Mouse (Mus musculus) ovary, adult 18-20 months (tissue): ENCODE measurements around the gene Tfap4.
"Not testable (repeated sequence)": the region's sequence is repeated elsewhere in the genome, so short reads cannot be mapped to it uniquely, and the experiment has no call there.

Source experiments
- DNase-seq: peaks from one replicate; pipeline ENCODE4 v3.0.0; 2022; ENCODE audit warnings: low spot score, mixed read lengths

Gene Tfap4

DNA sequence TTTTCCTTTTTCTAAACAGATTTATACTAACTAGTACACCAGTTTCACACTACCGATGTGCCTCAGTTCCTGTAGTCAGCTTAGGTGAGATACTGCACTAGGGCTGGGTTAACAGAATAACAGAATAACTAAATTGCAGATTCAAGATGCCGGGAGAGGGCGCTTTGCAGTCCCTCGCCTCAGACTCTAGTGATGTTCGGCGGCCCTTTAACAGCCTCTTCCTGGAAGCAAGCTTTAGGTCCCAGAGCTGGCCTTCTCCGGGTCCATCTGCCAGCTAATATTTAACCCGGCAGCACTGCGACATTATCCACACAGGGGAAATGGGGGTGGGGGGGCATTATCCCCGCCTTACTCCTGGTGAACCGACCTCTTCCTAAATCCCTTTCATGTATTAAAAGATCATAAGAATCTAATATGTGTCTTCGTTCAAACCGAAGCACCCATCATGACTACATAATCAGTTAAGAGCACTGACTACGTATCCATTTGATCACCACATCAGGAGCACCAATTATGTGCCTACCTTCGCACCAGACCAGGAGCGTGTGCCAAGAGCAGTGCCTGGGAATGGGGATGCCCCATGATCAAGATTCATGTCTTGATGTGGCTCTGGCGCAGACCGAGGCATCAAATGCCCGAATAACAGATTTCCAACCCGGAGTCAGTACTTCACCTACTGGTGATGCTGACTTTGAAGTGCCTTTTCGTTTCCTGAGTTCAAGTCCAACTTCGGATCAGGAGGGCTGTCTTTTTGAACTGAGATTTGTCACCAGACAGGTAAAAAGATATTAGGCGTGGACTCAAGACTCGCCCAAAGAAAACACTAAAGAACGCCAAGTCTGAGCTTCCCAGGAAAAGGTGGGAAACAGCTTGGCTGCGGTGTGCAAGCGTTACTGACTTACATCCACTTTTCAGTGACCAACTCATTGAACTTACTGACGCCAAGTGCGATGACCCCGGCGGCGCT lies 33.5 kb upstream of the Tfap4 start:
- DNase-seq: no peak

GRCm38 (mm10) chr16:4590236-4590635 lies 30.6 kb upstream of the Tfap4 start:
- DNase-seq: no peak

- DNase-seq: no peak
Measured at GRCm38 (mm10) chr16:4587516-4588210, 28.0 kb upstream of the Tfap4 start.

GRCm38 (mm10) chr16:4586531-4587123 lies 27.0 kb upstream of the Tfap4 start:
- DNase-seq: peak; percentile 99

GRCm38 (mm10) chr16:4585642-4586530 lies 26.2 kb upstream of the Tfap4 start:
- DNase-seq: no peak

- no peak for DNase-seq
Measured at GRCm38 (mm10) chr16:4584438-4584837, 24.8 kb upstream of the Tfap4 start.

- DNase-seq: no peak
Measured at GRCm38 (mm10) chr16:4583807-4584206, 24.2 kb upstream of the Tfap4 start.

DNA sequence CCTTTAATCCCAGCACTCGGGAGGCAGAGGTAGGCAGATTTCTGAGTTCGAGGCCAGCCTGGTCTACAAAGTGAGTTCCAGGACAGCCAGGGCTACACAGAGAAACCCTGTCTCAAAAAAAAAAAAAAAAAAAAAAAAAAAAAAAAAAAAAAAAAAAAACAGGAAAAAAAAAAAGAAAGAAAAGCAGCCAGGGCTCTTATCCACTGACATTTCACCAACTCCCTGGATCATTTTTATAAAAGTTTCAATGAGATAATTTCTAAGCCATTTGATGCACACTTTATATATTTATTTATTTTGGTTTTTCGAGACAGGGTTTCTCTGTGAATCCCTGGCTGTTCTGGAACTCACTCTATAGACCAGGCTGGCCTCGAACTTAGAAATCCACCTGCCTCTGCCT lies 21.5 kb upstream of the Tfap4 start:
- not testable (repeated sequence) for DNase-seq

DNA sequence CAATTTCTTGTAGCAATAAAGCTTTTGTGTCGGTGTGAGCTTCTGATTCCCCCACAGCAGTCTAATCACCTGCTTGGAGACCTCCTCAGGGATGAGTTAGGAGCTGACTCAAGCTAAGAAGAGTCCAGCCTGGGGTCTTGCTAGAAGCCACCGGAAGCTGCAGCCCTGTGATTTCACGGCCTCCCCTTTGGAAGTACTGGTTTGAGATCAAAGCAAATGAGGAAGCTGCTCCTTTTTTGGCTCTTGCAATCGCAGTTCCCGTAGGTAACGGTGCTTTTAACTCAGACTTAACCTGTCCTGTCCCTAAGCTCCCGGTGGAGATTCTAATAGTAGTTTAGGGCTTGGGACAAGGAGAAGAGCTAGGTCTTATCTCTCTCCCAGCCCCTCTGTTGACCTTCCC lies 19.0 kb upstream of the Tfap4 start:
- DNase-seq: no peak

GRCm38 (mm10) chr16:4576873-4577272 lies 17.2 kb upstream of the Tfap4 start:
- DNase-seq: no peak

DNA sequence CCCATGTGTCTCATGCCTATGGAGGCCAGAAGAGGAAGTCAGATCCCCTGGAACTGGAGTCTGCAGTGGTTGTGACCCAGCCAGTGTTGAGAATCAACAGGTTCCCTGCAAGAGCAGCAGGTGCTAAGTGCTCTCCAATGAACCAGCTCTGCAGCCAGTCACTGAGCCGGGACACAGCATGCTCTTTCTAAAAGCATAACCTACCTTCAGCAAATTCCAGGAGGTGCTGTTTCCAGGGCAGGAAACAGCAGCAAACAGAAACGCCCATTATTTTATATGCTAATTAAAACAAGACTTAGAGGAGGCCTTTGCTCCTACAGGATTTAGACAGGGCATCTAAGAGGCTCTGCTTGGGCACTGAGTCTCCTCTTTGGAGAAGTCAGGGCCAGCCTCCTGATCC lies 16.4 kb upstream of the Tfap4 start:
- DNase-seq: no peak

DNA sequence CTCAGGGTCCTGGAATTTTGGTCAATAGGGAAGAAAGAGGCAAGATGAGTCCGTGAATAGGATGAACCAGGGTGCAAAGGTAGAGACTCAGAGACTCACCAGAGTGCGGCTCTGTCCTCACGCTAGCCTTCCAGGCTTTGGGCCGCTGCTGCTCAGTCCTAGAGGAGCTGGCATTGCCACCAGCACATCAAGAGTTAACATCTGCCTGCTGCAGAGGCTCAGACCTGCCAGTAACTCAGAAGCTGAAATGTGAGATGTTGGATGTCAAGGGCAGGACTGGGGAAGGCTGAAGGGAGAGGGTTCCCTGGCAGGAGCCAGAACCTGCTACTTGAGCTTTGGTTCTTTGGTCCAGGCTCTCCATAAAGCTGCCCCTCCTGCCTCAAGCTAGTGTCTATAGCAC lies 11.1 kb upstream of the Tfap4 start:
- DNase-seq: no peak

DNA sequence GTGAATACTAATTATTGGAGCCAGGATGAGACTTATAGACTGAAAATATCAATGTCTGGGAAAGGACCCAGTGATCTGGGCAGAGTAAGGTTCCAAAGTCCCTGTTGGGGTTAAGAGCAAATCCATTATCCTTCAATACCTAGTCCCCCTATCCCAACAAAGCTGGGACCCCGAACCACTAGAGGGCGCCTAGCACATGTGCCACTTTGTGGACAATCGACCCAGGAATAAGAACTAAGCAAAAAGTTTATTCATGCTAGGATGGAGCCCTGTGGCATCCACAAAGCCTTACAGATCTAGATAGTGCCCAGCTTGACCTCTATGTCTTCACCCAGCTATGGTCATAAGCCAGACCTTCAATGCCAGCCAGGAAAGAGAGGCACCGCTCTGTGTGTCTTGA lies 8.3 kb upstream of the Tfap4 start:
- peak; percentile 65 for DNase-seq

DNA sequence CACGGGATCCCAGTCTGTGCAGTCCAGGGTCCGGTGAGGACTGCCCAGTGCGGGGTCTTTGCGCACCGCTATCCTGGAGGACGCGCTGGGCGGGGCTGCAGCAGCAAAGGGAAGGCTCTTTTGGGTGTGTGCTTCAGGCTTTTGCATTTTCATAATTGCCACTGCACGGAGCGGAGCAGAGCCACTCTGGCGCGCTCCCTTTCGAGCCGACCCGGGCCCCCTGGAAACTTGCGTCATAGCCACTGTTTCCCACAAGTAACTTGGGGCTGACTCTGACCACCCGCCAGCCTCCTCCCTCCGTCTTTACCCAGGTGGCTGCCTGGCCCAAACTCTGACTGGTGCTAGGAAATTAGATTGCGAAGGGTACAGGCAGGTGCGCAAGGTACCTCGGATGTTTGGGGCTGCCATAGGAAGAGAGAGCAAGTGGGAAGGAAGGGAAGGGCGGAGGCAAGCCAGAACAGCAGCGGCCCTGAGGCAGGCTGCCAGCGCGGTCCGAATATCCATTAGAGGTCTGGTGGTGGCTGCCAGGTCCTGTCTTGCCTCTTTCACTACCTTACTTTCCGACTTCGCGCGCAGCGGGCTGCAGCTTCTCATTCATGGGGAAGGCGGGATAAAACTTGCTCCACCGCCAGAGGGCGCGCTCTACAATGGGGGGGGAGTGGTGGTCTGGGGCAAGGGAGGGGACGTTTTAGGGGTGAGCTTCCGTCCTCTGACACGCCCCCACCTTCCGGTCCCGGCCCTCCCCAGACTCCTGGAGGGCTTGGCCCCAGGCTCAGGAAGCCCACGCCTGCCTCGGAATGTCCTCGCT lies 695 bp upstream of the Tfap4 start:
- DNase-seq: peak; percentile 54

DNA sequence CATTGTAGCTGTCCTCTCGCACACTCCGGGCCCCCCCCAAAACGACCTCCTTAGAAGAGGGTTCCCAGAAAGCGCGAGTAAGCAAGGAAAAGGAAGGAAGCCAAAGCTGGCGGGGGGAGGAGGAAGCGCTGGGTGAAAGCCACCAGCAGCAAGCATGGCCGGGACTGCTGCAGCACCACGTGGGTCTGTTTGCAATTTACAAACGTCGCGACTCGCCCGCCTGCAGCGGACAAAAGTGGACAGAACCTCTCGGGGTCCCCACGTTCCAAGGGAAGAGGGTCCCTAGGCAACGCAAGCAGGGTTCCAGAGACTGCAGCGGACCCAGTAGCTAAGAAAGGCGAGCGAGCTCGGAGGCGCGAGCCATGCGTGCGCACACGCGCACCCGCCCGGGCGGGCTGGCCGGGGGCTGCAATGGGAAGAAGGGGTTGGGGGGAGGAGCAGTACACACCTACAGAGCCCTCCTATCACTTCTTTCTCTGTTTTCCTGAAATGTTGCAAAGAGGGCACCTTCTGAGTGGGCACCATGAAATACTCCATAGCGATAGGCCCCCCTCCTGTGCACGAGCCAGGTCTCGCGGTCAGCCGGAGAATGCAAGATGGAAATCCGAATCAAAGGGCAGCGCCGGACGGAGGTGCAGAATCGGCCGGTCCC lies 548 bp downstream of the Tfap4 start:
- DNase-seq: peak; percentile 48

DNA sequence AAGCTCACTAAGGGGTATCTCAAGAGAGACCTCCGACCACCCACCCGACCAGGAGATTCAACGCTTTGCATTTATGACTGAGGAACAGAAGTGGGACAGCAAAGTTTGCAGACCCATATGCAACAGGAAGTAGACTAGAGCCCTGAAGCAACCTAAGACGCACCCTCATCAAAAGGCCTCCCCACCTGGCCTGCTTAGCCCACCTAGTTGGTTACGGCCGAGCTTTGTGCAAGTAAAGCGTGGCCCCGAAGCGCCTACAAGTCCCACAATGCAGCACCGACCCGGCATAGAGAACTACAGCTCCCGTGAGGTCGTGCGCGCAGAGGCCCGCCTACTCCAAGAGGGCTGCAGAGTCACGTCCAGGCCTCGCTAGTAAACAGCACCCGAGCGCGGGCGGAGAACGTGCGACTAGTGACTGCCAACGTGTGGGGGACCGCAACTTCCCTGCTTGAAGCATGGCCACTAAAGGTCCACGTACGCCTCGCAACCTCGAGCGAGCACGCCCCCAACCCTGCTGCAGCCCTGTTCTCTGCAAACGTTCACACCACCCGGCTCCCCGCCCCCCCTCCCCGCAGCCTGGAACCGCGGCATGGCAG lies 1.2 kb downstream of the Tfap4 start:
- DNase-seq: peak; percentile 86

DNA sequence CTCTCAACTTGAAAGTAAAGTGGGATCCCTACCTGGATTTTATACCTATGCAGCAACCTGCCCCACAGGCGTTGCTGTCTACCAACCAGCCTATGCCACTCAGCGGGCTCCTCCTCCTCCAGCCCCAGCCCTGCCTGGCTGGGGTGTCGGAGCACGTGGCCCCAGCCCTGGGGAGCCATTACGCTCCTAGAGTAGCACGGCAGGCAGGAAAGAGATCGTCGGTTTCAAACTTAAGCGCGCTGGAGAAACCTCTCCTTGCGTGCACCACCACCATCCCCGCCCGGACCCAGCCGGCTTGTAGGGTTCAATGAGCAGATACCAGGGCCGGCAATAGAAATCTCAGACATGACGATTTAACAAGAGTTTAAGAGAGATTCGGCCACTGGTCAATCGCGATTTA lies 1.7 kb downstream of the Tfap4 start:
- peak; percentile 50 for DNase-seq

DNA sequence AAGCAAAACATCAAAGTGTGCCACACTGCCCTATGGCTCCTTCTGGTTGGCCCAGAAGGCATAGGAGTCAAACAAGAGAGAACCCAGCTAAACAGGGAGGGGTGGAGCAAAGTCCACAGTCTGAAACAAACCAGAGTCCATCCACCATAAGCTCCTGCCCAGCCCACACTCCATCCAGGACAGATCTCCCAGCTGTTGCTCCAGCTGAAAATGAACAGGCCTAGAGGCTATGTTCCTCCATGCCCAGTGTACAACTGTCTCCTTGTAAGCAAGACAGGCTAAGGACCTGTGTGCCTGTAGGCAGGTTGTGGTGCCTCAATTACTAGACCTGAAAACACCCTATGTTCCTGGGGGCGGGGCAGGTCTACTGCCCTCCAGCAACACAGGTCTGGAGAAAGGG lies 2.6 kb downstream of the Tfap4 start:
- DNase-seq: no peak

- no peak for DNase-seq
Measured at GRCm38 (mm10) chr16:4555555-4555954, 4.1 kb downstream of the Tfap4 start.
